Mouse (Mus musculus): ENCODE results near the gene Tex29. TPM values are rescaled to one million over a fixed set of nuclear protein-coding genes. Genes with fewer than 3 reads are reported as not detected.

Gene Tex29
- polyA plus RNA-seq, 2 experiments, result not detected

DNA sequence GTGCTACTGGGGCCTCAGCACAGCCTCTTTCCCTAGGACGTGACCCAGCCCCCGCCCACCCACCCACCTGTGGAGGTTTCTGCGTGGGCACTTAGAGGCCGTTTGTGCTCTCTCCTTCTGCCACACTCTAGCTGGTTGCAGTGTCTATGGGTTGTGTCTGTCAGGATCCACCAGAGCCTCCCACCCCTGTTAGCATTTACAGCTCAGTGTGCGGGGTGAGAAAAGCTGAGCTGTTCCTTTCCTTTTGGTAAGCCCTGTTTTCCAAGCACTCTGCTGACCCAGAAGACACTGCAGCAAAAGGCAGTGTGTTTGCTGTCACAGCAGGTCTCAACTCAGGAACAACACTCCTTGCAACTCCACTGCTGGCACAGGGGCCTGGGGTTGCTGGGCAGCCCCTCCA lies 6.1 kb upstream of the Tex29 start:
- H3K4me3 ChIP-seq (ENCODE audit: insufficient read depth in 1 of 2, low read depth in 2 of 2, low read length in 2 of 2), result no peak overlapping the region
- no peak overlapping the region for H3K9ac ChIP-seq (replicated peaks)
- no peak overlapping the region for H3K27ac ChIP-seq
- no peak for DNase-seq (ENCODE audit: low read depth in 3 of 3, low spot score in 3 of 3)
- H3K9me3 ChIP-seq (ENCODE audit: control insufficient read depth, low read length), result no peaks in the 10 kb centered on the region
- peaks cover 2% of the 10 kb centered on the region; the same call in 1 of the 2 replicates for H3K36me3 ChIP-seq (replicated peaks; ENCODE audit: control insufficient read depth, insufficient read depth, low read depth)
- ATAC-seq (ENCODE audit: insufficient read depth), result no peak
- no peak for TF ChIP-seq CTCF (IDR thresholded peaks at IDR 0.05; ENCODE audit: low read depth)
- TF ChIP-seq EP300 (IDR thresholded peaks at IDR 0.05; ENCODE audit: low read depth), result no peak
- 83% methylated on average over 5 of the region's 5 CpGs for WGBS (ENCODE audit: insufficient replicate concordance)
- no peaks in the 10 kb centered on the region; a peak in 1 of 4 replicates for H3K4me1 ChIP-seq (replicated peaks; ENCODE audit: control insufficient read depth in 2 of 2, insufficient read depth in 2 of 2, low read length in 1 of 2)
- no peaks in the 10 kb centered on the region for H3K27me3 ChIP-seq (ENCODE audit: control insufficient read depth, insufficient read depth, low read length)
- H3K4me2 ChIP-seq (ENCODE audit: low read depth), result no peak overlapping the region

DNA sequence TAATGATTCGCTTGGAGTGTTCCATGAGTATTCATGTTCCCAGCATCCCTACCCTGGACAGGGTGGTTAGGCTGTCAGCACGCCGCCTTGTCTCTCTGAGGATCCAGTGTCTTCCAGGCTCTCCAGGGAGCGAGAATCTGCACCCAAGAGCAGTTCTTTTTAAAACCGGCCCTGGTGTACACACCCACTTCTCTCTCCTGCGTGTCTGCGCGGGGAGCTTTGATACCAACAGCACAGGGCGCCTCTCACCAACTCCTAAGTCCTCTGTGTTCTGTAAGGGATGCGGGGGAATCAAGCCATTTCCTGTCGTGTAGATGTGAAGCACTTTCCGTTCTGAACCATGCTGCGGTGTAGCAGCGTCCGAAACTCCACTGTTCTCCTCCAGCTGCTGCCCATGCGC lies 5.6 kb upstream of the Tex29 start:
- Histone ChIP-seq H3K9me3 (ENCODE audit: control insufficient read depth, low read length) (no peaks in the 10 kb centered on the region), H3K4me2 (ENCODE audit: low read depth) (no peak overlapping the region), H3K4me1 (replicated peaks; ENCODE audit: control insufficient read depth in 2 of 2, insufficient read depth in 2 of 2, low read length in 1 of 2) (no peaks in the 10 kb centered on the region; a peak in 1 of 4 replicates), H3K27ac (no peak overlapping the region), H3K9ac (replicated peaks) (no peak overlapping the region), H3K36me3 (replicated peaks; ENCODE audit: control insufficient read depth, insufficient read depth, low read depth) (peaks cover 2% of the 10 kb centered on the region; the same call in 1 of the 2 replicates), H3K4me3 (ENCODE audit: insufficient read depth in 1 of 2, low read depth in 2 of 2, low read length in 2 of 2) (no peak overlapping the region), H3K27me3 (ENCODE audit: control insufficient read depth, insufficient read depth, low read length) (no peaks in the 10 kb centered on the region)
- 81% methylated on average over 16 of the region's 16 CpGs for WGBS (ENCODE audit: insufficient replicate concordance)
- DNase-seq (ENCODE audit: low read depth in 3 of 3, low spot score in 3 of 3) (no peak), ATAC-seq (ENCODE audit: insufficient read depth) (no peak)
- TF ChIP-seq CTCF (IDR thresholded peaks at IDR 0.05; ENCODE audit: low read depth), result no peak
- TF ChIP-seq EP300 (IDR thresholded peaks at IDR 0.05; ENCODE audit: low read depth), result no peak

DNA sequence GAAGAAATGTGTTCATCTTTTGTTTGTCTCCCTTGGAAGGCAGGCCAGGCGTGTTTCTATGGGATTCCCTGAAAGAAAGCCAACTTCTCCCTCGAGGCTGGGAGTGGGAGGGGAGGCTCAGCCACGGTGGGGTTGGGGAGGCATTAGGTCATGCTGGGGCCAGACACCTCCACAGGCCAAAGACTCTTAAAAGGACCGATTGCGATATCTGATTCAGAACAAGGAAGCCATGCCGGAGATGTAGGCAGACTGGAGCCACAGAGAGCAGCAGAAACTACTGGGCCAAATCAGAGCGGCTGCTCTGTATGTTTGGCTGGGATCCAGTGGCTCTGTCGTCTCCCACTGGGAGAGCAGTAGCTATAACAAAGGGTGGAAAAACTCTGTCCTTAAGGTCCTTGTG lies 1.3 kb downstream of the Tex29 start:
- no peak for DNase-seq (ENCODE audit: low read depth in 3 of 3, low spot score in 3 of 3)
- ATAC-seq (ENCODE audit: insufficient read depth), result no peak
- Histone ChIP-seq H3K4me1 (replicated peaks; ENCODE audit: control insufficient read depth in 2 of 2, insufficient read depth in 2 of 2, low read length in 1 of 2) (no peaks in the 10 kb centered on the region), H3K27ac (no peak overlapping the region), H3K36me3 (replicated peaks; ENCODE audit: control insufficient read depth, insufficient read depth, low read depth) (no peaks in the 10 kb centered on the region), H3K9me3 (ENCODE audit: control insufficient read depth, low read length) (no peaks in the 10 kb centered on the region), H3K9ac (replicated peaks) (no peak overlapping the region), H3K4me2 (ENCODE audit: low read depth) (no peak overlapping the region), H3K4me3 (ENCODE audit: insufficient read depth in 1 of 2, low read depth in 2 of 2, low read length in 2 of 2) (no peak overlapping the region), H3K27me3 (ENCODE audit: control insufficient read depth, insufficient read depth, low read length) (no peaks in the 10 kb centered on the region)
- TF ChIP-seq EP300 (IDR thresholded peaks at IDR 0.05; ENCODE audit: low read depth) (no peak), CTCF (IDR thresholded peaks at IDR 0.05; ENCODE audit: low read depth) (no peak)
- WGBS (ENCODE audit: insufficient replicate concordance), result 51% methylated on average over 8 of the region's 8 CpGs

DNA sequence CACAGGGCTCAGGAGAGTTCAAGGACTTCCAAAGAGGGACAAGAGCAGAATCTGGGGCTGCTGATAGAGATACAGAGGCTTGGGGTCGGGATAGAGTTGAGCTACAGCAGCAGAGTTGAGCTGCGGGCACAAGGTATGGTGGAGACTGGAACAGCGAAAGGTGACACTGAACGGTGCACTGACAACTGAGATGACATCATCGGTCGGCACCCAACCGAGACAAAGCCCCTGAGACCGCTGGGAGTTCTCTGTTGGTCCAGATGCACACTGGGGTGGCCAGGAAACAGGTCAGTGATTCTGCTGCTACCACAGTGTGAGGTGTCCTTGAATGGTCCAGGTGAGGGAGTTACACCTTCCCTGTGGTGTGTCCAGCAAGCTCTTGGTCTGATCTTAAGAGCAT lies 2.5 kb downstream of the Tex29 start:
- Histone ChIP-seq H3K4me3 (ENCODE audit: insufficient read depth in 1 of 2, low read depth in 2 of 2, low read length in 2 of 2) (no peak overlapping the region), H3K36me3 (replicated peaks; ENCODE audit: control insufficient read depth, insufficient read depth, low read depth) (no peaks in the 10 kb centered on the region), H3K4me2 (ENCODE audit: low read depth) (no peak overlapping the region), H3K27me3 (ENCODE audit: control insufficient read depth, insufficient read depth, low read length) (no peaks in the 10 kb centered on the region), H3K9me3 (ENCODE audit: control insufficient read depth, low read length) (no peaks in the 10 kb centered on the region), H3K9ac (replicated peaks) (no peak overlapping the region), H3K27ac (no peak overlapping the region), H3K4me1 (replicated peaks; ENCODE audit: control insufficient read depth in 2 of 2, insufficient read depth in 2 of 2, low read length in 1 of 2) (no peaks in the 10 kb centered on the region)
- TF ChIP-seq EP300 (IDR thresholded peaks at IDR 0.05; ENCODE audit: low read depth) (no peak), CTCF (IDR thresholded peaks at IDR 0.05; ENCODE audit: low read depth) (no peak)
- WGBS (ENCODE audit: insufficient replicate concordance), result 68% methylated on average over 8 of the region's 8 CpGs
- ATAC-seq (ENCODE audit: insufficient read depth) (no peak), DNase-seq (ENCODE audit: low read depth in 3 of 3, low spot score in 3 of 3) (no peak)

DNA sequence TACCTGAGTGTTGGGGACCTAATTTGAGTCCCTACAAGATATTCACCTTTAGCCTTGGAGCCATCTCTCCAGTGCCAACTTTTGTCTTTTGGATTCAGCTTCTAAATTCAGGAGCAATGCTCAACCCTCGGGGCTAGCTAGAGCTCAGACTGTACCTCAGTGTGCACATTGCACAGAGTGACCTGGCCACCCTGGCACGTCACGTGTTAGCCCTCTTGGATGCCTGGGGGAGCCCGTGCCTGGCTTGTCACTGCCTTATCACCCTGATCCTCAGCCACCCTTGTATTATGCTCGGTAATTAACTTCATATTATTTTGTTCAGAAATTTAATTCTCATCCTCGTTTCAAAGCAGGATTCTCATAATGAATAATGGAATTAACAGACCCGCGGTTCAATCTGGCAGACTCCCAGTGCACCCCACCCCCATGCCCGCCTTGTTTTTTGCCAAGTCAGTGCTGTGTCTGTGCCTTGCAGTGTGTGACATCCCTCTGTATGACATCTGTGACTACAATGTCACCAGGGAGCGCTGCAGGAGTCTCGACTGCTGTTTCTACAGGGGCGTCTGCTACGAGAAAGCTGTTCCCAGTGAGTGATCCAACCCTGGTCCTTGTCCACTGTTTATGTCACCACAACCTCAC lies 3.5 kb downstream of the Tex29 start:
- no peak for DNase-seq (ENCODE audit: low read depth in 3 of 3, low spot score in 3 of 3)
- H3K27me3 ChIP-seq (ENCODE audit: control insufficient read depth, insufficient read depth, low read length), result no peaks in the 10 kb centered on the region
- H3K9me3 ChIP-seq (ENCODE audit: control insufficient read depth, low read length), result no peaks in the 10 kb centered on the region
- H3K4me2 ChIP-seq (ENCODE audit: low read depth), result no peak overlapping the region
- no peaks in the 10 kb centered on the region for H3K36me3 ChIP-seq (replicated peaks; ENCODE audit: control insufficient read depth, insufficient read depth, low read depth)
- no peak for ATAC-seq (ENCODE audit: insufficient read depth)
- no peak overlapping the region for H3K27ac ChIP-seq
- no peak overlapping the region for H3K9ac ChIP-seq (replicated peaks)
- no peak overlapping the region for H3K4me3 ChIP-seq (ENCODE audit: insufficient read depth in 1 of 2, low read depth in 2 of 2, low read length in 2 of 2)
- WGBS (ENCODE audit: insufficient replicate concordance), result 63% methylated on average over 13 of the region's 13 CpGs
- TF ChIP-seq EP300 (IDR thresholded peaks at IDR 0.05; ENCODE audit: low read depth) (no peak), CTCF (IDR thresholded peaks at IDR 0.05; ENCODE audit: low read depth) (no peak)
- H3K4me1 ChIP-seq (replicated peaks; ENCODE audit: control insufficient read depth in 2 of 2, insufficient read depth in 2 of 2, low read length in 1 of 2), result no peaks in the 10 kb centered on the region
